Mouse (Mus musculus) embryonic fibroblast, embryonic 13.5 days (primary cell): ENCODE measurements around the gene Banp.

Experiments used
- CTCF ChIP-seq: IDR thresholded peaks from 2 replicates; pipeline ENCODE4 v1.5.1; 2011; ENCODE audit warnings: mild to moderate bottlenecking, control low read depth, low read length, moderate library complexity, borderline replicate concordance; ENCODE audit not compliant: insufficient read depth
- POLR2A ChIP-seq: IDR thresholded peaks from 2 replicates; pipeline ENCODE4 v1.6.1; 2011; ENCODE audit warnings: low read depth, mild to moderate bottlenecking, control low read depth, low read length, moderate library complexity

DNA sequence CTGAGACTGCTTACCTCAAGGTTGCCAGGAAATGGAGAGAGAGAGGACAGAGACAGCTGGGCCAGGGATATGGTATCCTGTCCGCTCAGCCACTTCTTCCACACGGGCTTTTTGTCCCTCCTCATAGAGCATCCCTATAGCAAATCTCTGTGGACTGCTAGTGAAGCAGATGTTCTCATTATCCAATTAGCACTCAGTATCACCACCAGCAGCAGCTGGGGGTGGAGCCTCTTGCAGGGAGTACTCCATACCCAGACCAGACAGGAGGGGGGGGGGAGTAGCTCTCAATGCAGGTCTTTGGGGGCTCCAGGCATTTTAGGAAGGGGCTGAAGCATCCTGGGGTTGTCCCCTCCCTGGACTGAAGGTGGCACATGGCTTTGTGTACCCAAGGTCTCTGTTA is 100.4 kb downstream of the Banp start:
- no peak for TF ChIP-seq POLR2A
- no peak for TF ChIP-seq CTCF
